Mouse (Mus musculus): ENCODE results near the gene Mamdc2. TPM values are rescaled to one million over a fixed set of nuclear protein-coding genes. Genes with fewer than 3 reads are reported as not detected.

Gene Mamdc2
- polyA plus RNA-seq, 1 experiment from 2014 or later: 1.5 TPM

DNA sequence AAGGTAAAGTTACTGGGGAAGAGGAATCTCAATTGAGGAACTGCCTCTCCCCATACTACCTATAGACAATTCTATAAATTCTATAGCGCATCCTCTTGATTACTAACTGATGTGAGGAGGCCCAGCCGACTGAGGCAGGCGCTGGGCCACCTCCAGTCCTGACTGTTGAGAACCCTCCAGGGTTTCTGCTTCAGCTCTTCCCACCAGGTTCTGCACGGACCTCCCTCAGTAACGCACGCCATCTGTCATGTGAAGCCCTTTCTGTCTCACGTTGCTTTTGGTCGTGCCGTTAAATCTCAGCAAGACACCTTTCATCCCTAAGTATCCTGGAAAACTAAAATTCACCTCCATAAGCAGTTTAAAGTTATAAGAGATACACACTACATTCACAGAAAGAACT lies 191.5 kb downstream of the Mamdc2 start:
- peaks cover 14% of the 10 kb centered on the region for H3K36me3 ChIP-seq (ENCODE audit: control insufficient read depth, insufficient read depth, low read length)
- H3K27ac ChIP-seq (ENCODE audit: low read depth, low read length): no peak overlapping the region
- H3K9ac ChIP-seq (ENCODE audit: low read depth, low read length): no peak overlapping the region
- no peak for ATAC-seq (replicated peaks; ENCODE audit: insufficient number of reproducible peaks, low FRiP score, low TSS enrichment)
- no peaks in the 10 kb centered on the region for H3K9me3 ChIP-seq (replicated peaks; ENCODE audit: control insufficient read depth, low read length)
- no peak overlapping the region for H3K4me3 ChIP-seq (ENCODE audit: low read depth, low read length)
- no peaks in the 10 kb centered on the region for H3K4me1 ChIP-seq (ENCODE audit: control insufficient read depth, insufficient read depth, low read length)
- H3K4me2 ChIP-seq: no peak overlapping the region
- no peaks in the 10 kb centered on the region for H3K27me3 ChIP-seq (ENCODE audit: control insufficient read depth, insufficient read depth, low read length)
- 84% methylated on average over 9 of the region's 9 CpGs for WGBS (ENCODE audit: insufficient replicate concordance)

Other genes starting within 250 kb of the Mamdc2 start
- 34.1 and 36.4 TPM in 2 replicates for gene Smc5, start 174.5 kb downstream of the Mamdc2 start, polyA plus RNA-seq (2014; fragmentation: Nextera tagmentation; extraction: Ambion mirVana)
- not detected in 2 replicates for gene 1700028P14Rik, start 204.4 kb upstream of the Mamdc2 start, polyA plus RNA-seq (2014; fragmentation: Nextera tagmentation; extraction: Ambion mirVana)
- gene Ptar1, start 239.0 kb upstream of the Mamdc2 start, polyA plus RNA-seq (2014; fragmentation: Nextera tagmentation; extraction: Ambion mirVana): 4.6 and 7.3 TPM in 2 replicates